Mouse (Mus musculus) B cell, adult (primary cell): ENCODE data around the gene Ankrd23. TPM values are rescaled to one million over a fixed set of nuclear protein-coding genes. Genes with fewer than 3 reads are reported as not detected.

ENCODE experiments used
- total RNA-seq: library from RNA; stranded (reverse); gene quantifications from 4 replicates; pipeline ENCODE4 v1.2.4, GENCODE M21; 2023; ENCODE audit not compliant: inconsistent age

The Ankrd23 gene
- 19.6 to 24.1 TPM (median 20.9 TPM) in 4 replicates for total RNA-seq

GRCm38 (mm10) chr1:36536783-36537182, at the start of gene Ankrd23:
Gene Ankrd23 (minus strand): TSS chr1:36536883.

GRCm38 (mm10) chr1:36558031-36558993, 21.6 kb upstream of the Ankrd23 start, which contains the start of gene Sema4c:
Gene Sema4c (minus strand): TSS chr1:36558349.

GRCm38 (mm10) chr1:36546888-36547471, 10.3 kb upstream of the Ankrd23 start, which contains the start of gene Ankrd39:
Gene Ankrd39 (minus strand): TSS chr1:36547445.

GRCm38 (mm10) chr1:36539186-36539585, 2.5 kb upstream of the Ankrd23 start, which contains the start of gene Gm42417:
Gene Gm42417 (minus strand): TSS chr1:36539429.

GRCm38 (mm10) chr1:36511289-36512021, 25.2 kb downstream of the Ankrd23 start, which contains the start of gene Cnnm3:
Gene Cnnm3 (plus strand): TSS chr1:36511867.

Other genes starting within 250 kb of the Ankrd23 start
- 220 to 243 TPM (median 242 TPM) in 4 replicates for gene Arid5a, start 229.2 kb downstream of the Ankrd23 start, total RNA-seq
- 69.6 to 83.9 TPM (median 80.0 TPM) in 4 replicates for gene Kansl3, start 167.7 kb downstream of the Ankrd23 start, total RNA-seq
- not detected in 4 replicates for gene Fer1l5, start 164.6 kb downstream of the Ankrd23 start, total RNA-seq
- 21.7 to 30.1 TPM (median 27.9 TPM) in 4 replicates for gene Lman2l, start 91.6 kb downstream of the Ankrd23 start, total RNA-seq
- 22.1 to 27.2 TPM (median 23.3 TPM) in 4 replicates for gene Cnnm4, start 65.3 kb downstream of the Ankrd23 start, total RNA-seq
- 26.6 to 32.0 TPM (median 28.4 TPM) in 4 replicates for gene Cnnm3, start 25.0 kb downstream of the Ankrd23 start, total RNA-seq
- gene Gm42417, start 2.5 kb upstream of the Ankrd23 start, total RNA-seq: not detected in 4 replicates
- 18.0 to 21.8 TPM (median 19.2 TPM) in 4 replicates for gene Ankrd39, start 10.6 kb upstream of the Ankrd23 start, total RNA-seq
- gene Sema4c, start 21.5 kb upstream of the Ankrd23 start, total RNA-seq: 0.93 TPM in 1 of 4 replicates, not detected in the others
- gene Fam178b, start 146.3 kb upstream of the Ankrd23 start, total RNA-seq: not detected in 4 replicates
- gene Cox5b, start 154.6 kb upstream of the Ankrd23 start, total RNA-seq: 208 to 240 TPM (median 226 TPM) in 4 replicates
- not detected in 4 replicates for gene 4933424G06Rik, start 173.3 kb upstream of the Ankrd23 start, total RNA-seq
- gene Actr1b, start 177.5 kb upstream of the Ankrd23 start, total RNA-seq: 82.6 to 96.9 TPM (median 86.7 TPM) in 4 replicates
- 3.2 to 5.7 TPM (median 4.0 TPM) in 4 replicates for gene Zap70, start 224.9 kb upstream of the Ankrd23 start, total RNA-seq